Mouse (Mus musculus) lung, postnatal 0 days (tissue): ENCODE data around the gene Slc44a3.

Source experiments
- CTCF ChIP-seq: IDR thresholded peaks from 2 replicates; pipeline ENCODE4 v1.5.1; 2016; ENCODE audit warnings: antibody characterized with exemption, mild to moderate bottlenecking
- EP300 ChIP-seq: IDR thresholded peaks from 2 replicates; pipeline ENCODE4 v1.6.1; 2016; ENCODE audit warnings: antibody characterized with exemption, mild to moderate bottlenecking, control low read depth

GRCm38 (mm10) chr3:121448029-121448468, 84.2 kb downstream of the Slc44a3 start:
- TF ChIP-seq CTCF (no peak), EP300 (no peak)
